Mouse (Mus musculus) neural tube, embryonic 12.5 days (tissue): Measurements from ENCODE around the gene Gucy2e. TPM values are rescaled to one million over a fixed set of nuclear protein-coding genes. Genes with fewer than 3 reads are reported as not detected.

ENCODE experiments used
- polyA plus RNA-seq: library from polyadenylated mRNA; unstranded; fragments of >200 nt; fragmentation: Nextera tagmentation; extraction: Ambion mirVana; gene quantifications from 2 replicates; pipeline ENCODE4 v1.2.1, GENCODE M21; 2016

Gucy2e gene
- polyA plus RNA-seq, 1 experiment from 2014 or later, result 0.10 TPM

Other genes starting within 250 kb of the Gucy2e start
- gene Pfas, start 228.6 kb downstream of the Gucy2e start, polyA plus RNA-seq, result 26.3 and 30.9 TPM in 2 replicates
- 60.8 and 66.8 TPM in 2 replicates for gene Ctc1, start 221.1 kb downstream of the Gucy2e start, polyA plus RNA-seq
- gene Aurkb, start 191.4 kb downstream of the Gucy2e start, polyA plus RNA-seq, result 95.5 and 98.4 TPM in 2 replicates
- gene Borcs6, start 177.3 kb downstream of the Gucy2e start, polyA plus RNA-seq, result 17.9 and 18.9 TPM in 2 replicates
- gene Tmem107, start 166.2 kb downstream of the Gucy2e start, polyA plus RNA-seq, result 36.1 and 39.8 TPM in 2 replicates
- gene Vamp2, start 148.5 kb downstream of the Gucy2e start, polyA plus RNA-seq, result 149 and 174 TPM in 2 replicates
- gene Per1, start 141.8 kb downstream of the Gucy2e start, polyA plus RNA-seq, result 7.4 and 9.0 TPM in 2 replicates
- gene Hes7, start 116.6 kb downstream of the Gucy2e start, polyA plus RNA-seq, result 0.28 TPM in 2 replicates
- not detected in 2 replicates for gene 9130213A22Rik, start 114.4 kb downstream of the Gucy2e start, polyA plus RNA-seq
- 0.65 TPM in 1 of 2 replicates, not detected in the other for gene Aloxe3, start 111.1 kb downstream of the Gucy2e start, polyA plus RNA-seq
- 0.20 TPM in 1 of 2 replicates, not detected in the other for gene Alox12b, start 80.0 kb downstream of the Gucy2e start, polyA plus RNA-seq
- 0.09 TPM in 1 of 2 replicates, not detected in the other for gene Alox8, start 39.2 kb downstream of the Gucy2e start, polyA plus RNA-seq
- 32.1 and 32.6 TPM in 2 replicates for gene Cntrob, start 86.7 kb upstream of the Gucy2e start, polyA plus RNA-seq
- 179 and 194 TPM in 2 replicates for gene Trappc1, start 86.9 kb upstream of the Gucy2e start, polyA plus RNA-seq
- 5.6 and 5.8 TPM in 2 replicates for gene Kcnab3, start 89.2 kb upstream of the Gucy2e start, polyA plus RNA-seq
- gene Rnf227, start 103.4 kb upstream of the Gucy2e start, polyA plus RNA-seq, result 51.3 and 58.6 TPM in 2 replicates
- 87.1 and 93.0 TPM in 2 replicates for gene Chd3, start 132.4 kb upstream of the Gucy2e start, polyA plus RNA-seq
- 105 and 111 TPM in 2 replicates for gene Naa38, start 158.5 kb upstream of the Gucy2e start, polyA plus RNA-seq
- gene Cyb5d1, start 158.6 kb upstream of the Gucy2e start, polyA plus RNA-seq, result 48.5 and 49.9 TPM in 2 replicates
- 13.7 TPM in 2 replicates for gene Tmem88, start 161.2 kb upstream of the Gucy2e start, polyA plus RNA-seq
- gene Kdm6b, start 176.6 kb upstream of the Gucy2e start, polyA plus RNA-seq, result 48.6 and 52.4 TPM in 2 replicates